Comparison of ENCODE assay signal across 7 mouse cellular contexts in the genomic region with DNA sequence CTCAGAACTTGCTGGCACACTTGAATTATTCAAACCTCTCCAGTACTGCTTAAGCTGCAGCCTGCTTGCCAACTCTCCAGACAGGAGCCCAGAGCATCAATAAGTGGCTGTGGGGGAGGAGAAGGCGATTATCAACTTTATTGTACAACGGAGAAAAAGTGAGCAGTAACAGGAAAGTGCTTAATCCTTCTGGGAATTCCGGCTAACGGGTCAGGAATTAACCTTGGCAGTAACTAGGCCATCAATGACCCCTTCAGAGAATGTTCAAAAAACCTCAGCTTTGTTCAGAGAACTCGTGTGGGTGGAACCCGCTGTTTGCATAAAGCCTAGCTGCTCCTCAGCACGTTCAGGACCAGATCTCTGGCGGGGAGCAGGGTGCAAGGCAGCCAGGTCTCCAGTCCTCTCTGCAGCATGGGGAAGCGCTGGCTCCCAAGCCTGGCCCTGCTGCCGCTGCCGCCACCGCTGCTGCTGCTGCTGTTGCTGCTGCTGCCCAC. TPM values are rescaled to one million over a fixed set of nuclear protein-coding genes. Genes with fewer than 3 reads are reported as not detected.
DNase-seq lines count a peak whose midpoint lies in the region; ATAC-seq and TF ChIP-seq lines count a peak whose summit lies in the region.

No protein-coding gene starts in this region.

- H3K4me2 ChIP-seq in lung, embryonic 14.5 days, result peak overlapping the region; percentile 54
- H3K4me2 ChIP-seq in intestine, embryonic 14.5 days (ENCODE audit: low read length), result peak overlapping the region; percentile 31
- peak overlapping the region; percentile 53 for H3K4me2 ChIP-seq in limb, embryonic 13.5 days (replicated peaks)

- 8% methylated on average over 12 of the region's 12 CpGs for WGBS in lung, embryonic 14.5 days
- 4% methylated on average over 12 of the region's 12 CpGs for WGBS in embryonic facial prominence, embryonic 10.5 days
- 9% methylated on average over 12 of the region's 12 CpGs for WGBS in intestine, embryonic 14.5 days
- 4% methylated on average over 12 of the region's 12 CpGs for WGBS in limb, embryonic 13.5 days

- no peaks in the 10 kb centered on the region for H3K4me1 ChIP-seq in lung, embryonic 14.5 days (ENCODE audit: insufficient read depth)
- peaks cover 6% of the 10 kb centered on the region; the same call in 1 of the 2 replicates for H3K4me1 ChIP-seq in embryonic facial prominence, embryonic 10.5 days
- H3K4me1 ChIP-seq in intestine, embryonic 14.5 days (replicated peaks; ENCODE audit: control insufficient read depth, insufficient read depth, low read length), result no peaks in the 10 kb centered on the region
- H3K4me1 ChIP-seq in limb, embryonic 13.5 days, result 0 out of 2 replicates have a peak, but pooled peaks cover 5% of the 10 kb centered on the region

- H3K4me3 ChIP-seq in lung, embryonic 14.5 days (ENCODE audit: low read depth, low read length), result peak overlapping the region; percentile 17; the same call in 1 of the 2 replicates
- peak overlapping the region; percentile 50 for H3K4me3 ChIP-seq in embryonic facial prominence, embryonic 10.5 days
- peak overlapping the region; percentile 2; the same call in 1 of the 2 replicates for H3K4me3 ChIP-seq in intestine, embryonic 14.5 days (ENCODE audit: low read depth, low read length)
- peak overlapping the region; percentile 20 for H3K4me3 ChIP-seq in limb, embryonic 13.5 days

- DNase-seq in lung, embryonic 14.5 days, result peak; percentile 60
- DNase-seq in lung, postnatal 36 days, result no peak
- peak; percentile 71 for DNase-seq in embryonic facial prominence, embryonic 10.5 days (ENCODE audit: low spot score)
- DNase-seq in intestine, embryonic 14.5 days (ENCODE audit: low spot score), result peak; percentile 58
- peak; percentile 46 for DNase-seq in retina, postnatal 1 day
- no peak for DNase-seq in urinary bladder, postnatal 36 days (ENCODE audit: low spot score in 2 of 2)

- H3K27ac ChIP-seq in lung, embryonic 14.5 days (ENCODE audit: low read depth), result no peak overlapping the region
- H3K27ac ChIP-seq in embryonic facial prominence, embryonic 10.5 days (replicated peaks), result peak overlapping the region; percentile 75
- no peak overlapping the region for H3K27ac ChIP-seq in intestine, embryonic 14.5 days (ENCODE audit: low read depth)
- no peak overlapping the region for H3K27ac ChIP-seq in limb, embryonic 13.5 days

- no peaks in the 10 kb centered on the region for H3K27me3 ChIP-seq in lung, embryonic 14.5 days (ENCODE audit: insufficient read depth, low read length)
- peaks cover 14% of the 10 kb centered on the region for H3K27me3 ChIP-seq in embryonic facial prominence, embryonic 10.5 days (replicated peaks; ENCODE audit: low read depth, poor library complexity, severe bottlenecking)
- no peaks in the 10 kb centered on the region for H3K27me3 ChIP-seq in intestine, embryonic 14.5 days (replicated peaks; ENCODE audit: control insufficient read depth, insufficient read depth, low read length)
- H3K27me3 ChIP-seq in limb, embryonic 13.5 days, result no peaks in the 10 kb centered on the region

- peak; percentile 66; the same call in 1 of the 2 replicates for ATAC-seq in lung, embryonic 14.5 days (ENCODE audit: insufficient read depth)
- no peak for ATAC-seq in intestine, embryonic 14.5 days (replicated peaks; ENCODE audit: low FRiP score, low TSS enrichment, low read depth)
- ATAC-seq in limb, embryonic 13.5 days (ENCODE audit: low FRiP score, low read depth), result peak; percentile 44; the same call in 1 of the 2 replicates

- TF ChIP-seq CTCF in lung, embryonic 14.5 days (IDR thresholded peaks at IDR 0.05; ENCODE audit: low read depth), result no peak

- H3K9me3 ChIP-seq in lung, embryonic 14.5 days (ENCODE audit: low read depth, low read length), result no peaks in the 10 kb centered on the region
- no peaks in the 10 kb centered on the region for H3K9me3 ChIP-seq in embryonic facial prominence, embryonic 10.5 days
- no peaks in the 10 kb centered on the region for H3K9me3 ChIP-seq in intestine, embryonic 14.5 days (ENCODE audit: control insufficient read depth, low read length)
- no peaks in the 10 kb centered on the region for H3K9me3 ChIP-seq in limb, embryonic 13.5 days

- H3K36me3 ChIP-seq in lung, embryonic 14.5 days (ENCODE audit: insufficient read depth), result no peaks in the 10 kb centered on the region
- H3K36me3 ChIP-seq in embryonic facial prominence, embryonic 10.5 days (replicated peaks), result no peaks in the 10 kb centered on the region
- no peaks in the 10 kb centered on the region for H3K36me3 ChIP-seq in intestine, embryonic 14.5 days (ENCODE audit: control insufficient read depth, insufficient read depth, low read length)
- no peaks in the 10 kb centered on the region for H3K36me3 ChIP-seq in limb, embryonic 13.5 days

- peak overlapping the region; percentile 26; the same call in 1 of the 2 replicates for H3K9ac ChIP-seq in lung, embryonic 14.5 days
- no peak overlapping the region for H3K9ac ChIP-seq in intestine, embryonic 14.5 days (ENCODE audit: low read length)
- H3K9ac ChIP-seq in limb, embryonic 13.5 days, result no peak overlapping the region

RNA-seq across cellular contexts. Expression of a gene that starts 0.7 kb away (rescaled TPM):
- polyA plus RNA-seq in lung, embryonic 14.5 days (2014; fragmentation: Nextera tagmentation; extraction: Ambion mirVana), result 6.7 and 8.3 TPM in 2 replicates
- polyA plus RNA-seq in embryonic facial prominence, embryonic 10.5 days (2016; fragmentation: Nextera tagmentation; extraction: Ambion mirVana), result 1.7 and 2.3 TPM in 2 replicates
- 0.71 and 0.80 TPM in 2 replicates for polyA plus RNA-seq in intestine, embryonic 14.5 days (2014; fragmentation: Nextera tagmentation; extraction: Ambion mirVana)
- 5.1 and 5.7 TPM in 2 replicates for polyA plus RNA-seq in limb, embryonic 13.5 days (2015; fragmentation: Nextera tagmentation; extraction: Ambion mirVana)

Comparison
In these comparisons a context has a peak if more than half of its experiments do, and no peak if none do; other contexts are left out.
1. DNase-seq: peak in lung, embryonic 14.5 days (single experiment), embryonic facial prominence, embryonic 10.5 days (single experiment), intestine, embryonic 14.5 days (single experiment) and retina, postnatal 1 day (single experiment); none in lung, postnatal 36 days (single experiment) and urinary bladder, postnatal 36 days (0 of 2).
2. Peak in every context shown above with its lines, with median percentiles within 50 percentile points of each other: H3K4me2 ChIP-seq and H3K4me3 ChIP-seq.